Mouse (Mus musculus) brain, embryonic 18.5 days (tissue): ENCODE data around the gene Trnau1ap.
"Not testable (repeated sequence)": the region's sequence is repeated elsewhere in the genome, so short reads cannot be mapped to it uniquely, and the experiment has no call there.

Experiments used
- DNase-seq: peaks from one replicate; pipeline ENCODE4 v3.0.0-alpha.2; 2012; ENCODE audit warnings: low read depth, low spot score

Trnau1ap gene

DNA sequence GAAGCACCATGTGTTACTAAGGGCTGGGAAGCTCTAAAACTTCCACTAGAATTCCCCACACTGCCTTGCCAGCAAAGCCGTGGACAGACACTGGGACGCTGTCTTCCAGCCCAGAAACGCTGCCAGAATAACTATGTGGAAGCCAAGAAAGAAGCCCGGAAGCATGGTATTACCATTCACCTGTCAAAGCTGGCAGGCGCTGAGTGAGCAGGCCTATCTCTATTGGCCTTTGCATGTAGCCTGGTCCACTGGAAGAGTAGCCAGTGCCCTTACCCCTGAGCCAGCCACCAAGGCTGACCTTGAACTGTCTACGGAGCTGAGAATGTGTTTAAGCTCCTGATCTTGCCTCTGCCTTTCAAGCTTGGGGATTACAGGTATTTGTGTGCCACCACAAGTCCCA lies 27.9 kb downstream of the Trnau1ap start:
- DNase-seq = no peak

DNA sequence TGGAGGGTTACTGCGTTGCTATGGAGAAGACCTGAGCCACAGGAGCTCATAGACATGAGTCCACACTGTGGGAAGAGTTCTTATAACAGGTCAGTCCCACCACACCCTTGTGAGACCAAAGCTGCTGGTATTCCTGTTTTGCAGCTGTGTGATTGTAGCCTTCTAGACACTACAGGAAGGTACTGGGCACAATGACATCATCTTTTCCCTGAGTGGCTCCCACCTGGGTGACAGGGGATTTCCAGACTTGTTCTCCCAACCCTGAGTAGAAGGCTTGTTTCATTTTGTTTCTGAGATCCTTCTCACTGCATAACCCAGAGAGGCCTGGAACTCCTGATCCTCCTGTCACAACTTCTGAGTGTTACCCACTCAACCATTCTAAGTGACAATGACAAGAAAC lies 29.5 kb downstream of the Trnau1ap start:
- DNase-seq = no peak

DNA sequence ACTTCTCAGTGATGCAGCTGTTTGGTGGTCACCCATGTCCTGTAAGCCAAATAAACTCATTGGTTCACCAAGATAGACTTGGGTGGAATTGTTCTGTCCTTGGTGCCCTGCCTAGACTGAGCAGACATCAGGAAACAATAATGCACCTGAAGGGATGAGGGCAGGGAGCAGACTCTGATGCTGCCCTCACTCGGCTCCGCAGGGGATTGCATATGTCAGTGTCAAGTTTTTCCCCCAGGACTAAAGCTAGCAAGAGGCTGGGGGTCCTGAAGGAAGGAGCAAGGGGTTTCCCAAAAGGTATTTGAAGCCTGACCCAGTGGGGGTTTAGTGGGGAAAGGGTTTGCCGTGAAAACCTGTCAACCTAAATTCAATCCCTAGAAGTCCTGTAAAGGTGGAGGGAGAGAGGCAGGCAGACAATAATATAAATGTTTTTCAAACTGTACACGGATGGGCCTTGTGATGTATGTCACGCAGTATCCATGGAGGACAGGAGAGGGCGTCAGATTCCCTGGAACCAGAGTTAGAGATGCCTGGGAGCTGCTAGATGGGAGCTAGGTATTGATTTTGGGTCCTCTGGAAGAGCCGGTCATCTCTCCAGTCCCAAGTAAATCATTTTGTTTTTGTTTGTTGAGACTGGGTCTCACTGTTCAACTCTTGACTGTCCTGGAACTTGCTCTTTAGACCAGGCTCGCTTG lies 33.5 kb downstream of the Trnau1ap start:
- no peak for DNase-seq

DNA sequence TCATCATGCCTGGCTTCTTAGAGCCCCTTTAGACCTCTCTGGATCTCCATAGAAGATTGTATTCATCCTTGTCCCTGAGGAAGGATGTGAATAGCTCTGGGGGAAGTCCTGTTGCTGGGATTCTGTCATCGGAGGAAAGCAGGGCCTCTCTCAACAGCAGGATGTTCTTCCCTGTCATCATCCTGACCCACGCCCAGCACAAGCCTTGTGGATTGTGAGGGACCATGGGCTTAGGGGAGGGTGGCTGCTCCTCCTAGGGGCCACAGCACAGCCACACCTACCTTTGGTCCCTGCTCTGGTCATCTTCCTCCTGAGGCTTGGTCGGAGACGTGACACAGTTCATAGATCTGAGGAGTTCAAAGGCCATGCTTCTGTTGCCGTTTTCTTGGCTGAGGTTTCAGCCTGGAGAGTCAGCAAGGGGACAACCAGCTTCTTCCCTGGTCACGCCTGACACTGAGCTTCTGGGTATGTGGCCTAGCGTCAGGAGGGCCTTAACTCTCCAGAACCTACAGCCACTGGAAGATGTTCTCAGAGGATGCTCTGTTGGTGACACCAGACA lies 35.6 kb downstream of the Trnau1ap start:
- DNase-seq = no peak

GRCm38 (mm10) chr4:132292988-132293387 lies 36.4 kb downstream of the Trnau1ap start:
- DNase-seq = no peak

DNA sequence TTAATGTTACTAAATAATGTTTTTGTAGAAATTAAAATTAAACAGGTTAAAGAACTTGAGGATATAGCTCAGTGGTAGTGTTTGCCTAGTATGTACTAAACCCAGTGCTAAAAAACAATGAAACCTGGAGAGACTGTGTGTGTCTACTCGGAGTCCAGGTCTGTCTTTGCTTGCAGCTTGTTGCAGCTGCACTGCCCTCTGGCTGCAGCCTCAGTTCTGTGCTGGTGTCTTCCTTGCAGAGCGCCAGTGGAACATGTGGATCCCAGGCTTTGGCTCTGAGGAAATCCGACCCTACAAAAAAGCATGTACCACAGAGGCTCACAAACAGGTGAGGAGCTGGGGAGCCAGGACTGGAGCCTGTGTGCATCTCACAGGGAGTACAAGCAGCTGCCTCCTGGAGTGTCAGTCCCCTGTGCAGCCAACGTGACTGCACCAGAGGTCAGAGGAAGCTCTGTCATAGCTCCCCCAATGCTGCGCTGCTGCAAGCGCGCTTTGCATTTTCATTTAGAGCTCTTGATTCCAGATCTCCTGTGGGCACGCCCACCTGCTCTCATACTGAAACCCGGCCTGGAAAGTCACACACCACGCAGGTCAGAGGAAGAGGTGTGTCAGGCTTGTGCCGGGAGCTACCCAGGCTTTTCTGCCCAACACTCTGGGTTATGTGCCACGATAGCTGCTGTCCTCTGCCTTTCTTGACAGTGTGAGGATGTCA lies 37.6 kb downstream of the Trnau1ap start:
- DNase-seq = no peak

DNA sequence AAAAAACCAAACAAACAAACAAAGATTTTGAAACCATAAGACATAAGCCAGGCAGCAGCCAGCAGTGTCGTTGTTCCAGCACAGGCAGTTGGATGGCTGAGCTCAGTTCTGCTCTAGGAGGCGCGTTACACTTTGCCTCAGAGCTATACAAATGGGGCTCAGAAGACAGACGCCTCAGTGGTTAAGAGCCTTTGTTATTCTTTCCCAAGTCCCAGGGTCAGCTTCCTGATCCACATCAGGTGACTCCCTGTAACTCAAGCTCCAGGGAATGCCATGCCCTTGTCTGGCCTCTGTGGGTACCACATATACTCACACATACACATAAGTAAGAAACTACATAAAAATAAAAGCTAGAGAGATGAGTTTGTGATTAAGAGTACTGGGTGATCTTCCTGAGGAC lies 38.3 kb downstream of the Trnau1ap start:
- no peak for DNase-seq

DNA sequence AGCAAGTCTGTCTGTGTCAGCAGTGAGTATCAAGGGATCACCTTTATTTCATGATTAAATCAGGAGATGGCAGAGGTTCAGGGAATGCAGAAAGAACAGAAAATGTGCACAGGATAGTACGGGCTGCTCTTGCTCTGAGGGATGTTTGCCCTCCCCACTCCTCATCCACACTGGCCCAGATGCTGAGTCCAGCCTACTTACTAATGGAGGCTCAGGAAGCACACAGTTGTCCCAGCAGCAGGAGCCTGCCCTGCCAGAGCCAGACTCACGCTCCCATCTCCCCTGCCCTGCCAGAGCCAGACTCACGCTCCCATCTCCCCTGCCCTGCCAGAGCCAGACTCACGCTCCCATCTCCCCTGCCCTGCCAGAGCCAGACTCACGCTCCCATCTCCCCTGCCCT lies 40.5 kb downstream of the Trnau1ap start:
- not testable (repeated sequence) for DNase-seq

- no peak for DNase-seq
These were observed 53.4 kb downstream of the Trnau1ap start for GRCm38 (mm10) chr4:132275949-132276348.

GRCm38 (mm10) chr4:132274156-132274862 lies 55.0 kb downstream of the Trnau1ap start, which contains the start of gene Taf12:
Gene Taf12 (plus strand): TSS chr4:132274375.
- DNase-seq = peak; percentile 87

GRCm38 (mm10) chr4:132273166-132273565 lies 56.2 kb downstream of the Trnau1ap start:
- DNase-seq = no peak

DNA sequence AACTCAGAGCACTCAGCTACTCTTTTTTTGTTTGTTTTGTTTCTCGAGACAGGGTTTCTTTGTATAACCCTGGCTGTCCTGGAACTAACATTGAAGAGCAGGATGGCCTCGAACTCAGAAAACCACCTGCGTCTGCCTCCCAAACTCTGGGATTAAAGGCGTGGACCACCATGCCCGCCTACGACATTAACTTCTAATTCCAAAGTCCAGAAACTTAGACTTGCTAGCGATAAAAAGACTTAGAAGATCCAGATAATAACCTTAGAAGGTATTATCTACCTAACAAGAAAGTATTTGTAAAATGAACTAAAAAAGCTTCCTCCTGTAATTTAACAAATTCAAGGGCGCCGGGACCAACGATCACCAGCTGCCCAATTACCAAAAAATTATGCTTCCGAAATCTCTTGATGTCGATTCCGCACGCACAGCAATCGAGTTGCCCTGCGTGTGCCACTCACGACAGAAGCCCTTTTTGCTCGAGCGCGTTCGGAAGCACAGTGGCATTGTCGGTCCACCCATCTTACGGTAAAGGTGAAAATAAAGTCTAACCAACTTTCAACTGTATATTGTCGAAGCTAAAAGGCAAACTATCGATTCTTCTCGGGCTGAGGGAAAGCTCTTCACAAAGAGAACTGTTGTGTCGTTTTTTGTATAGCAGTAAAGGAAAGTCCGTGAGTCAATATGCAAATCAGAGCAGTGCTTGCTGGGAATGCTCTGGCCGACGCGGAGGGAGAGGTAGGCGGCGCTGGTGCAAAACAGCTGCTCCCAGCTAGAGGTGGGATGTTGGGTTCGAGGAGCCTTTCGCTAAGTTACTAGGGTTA lies 59.4 kb downstream of the Trnau1ap start:
- peak; percentile 86 for DNase-seq

DNA sequence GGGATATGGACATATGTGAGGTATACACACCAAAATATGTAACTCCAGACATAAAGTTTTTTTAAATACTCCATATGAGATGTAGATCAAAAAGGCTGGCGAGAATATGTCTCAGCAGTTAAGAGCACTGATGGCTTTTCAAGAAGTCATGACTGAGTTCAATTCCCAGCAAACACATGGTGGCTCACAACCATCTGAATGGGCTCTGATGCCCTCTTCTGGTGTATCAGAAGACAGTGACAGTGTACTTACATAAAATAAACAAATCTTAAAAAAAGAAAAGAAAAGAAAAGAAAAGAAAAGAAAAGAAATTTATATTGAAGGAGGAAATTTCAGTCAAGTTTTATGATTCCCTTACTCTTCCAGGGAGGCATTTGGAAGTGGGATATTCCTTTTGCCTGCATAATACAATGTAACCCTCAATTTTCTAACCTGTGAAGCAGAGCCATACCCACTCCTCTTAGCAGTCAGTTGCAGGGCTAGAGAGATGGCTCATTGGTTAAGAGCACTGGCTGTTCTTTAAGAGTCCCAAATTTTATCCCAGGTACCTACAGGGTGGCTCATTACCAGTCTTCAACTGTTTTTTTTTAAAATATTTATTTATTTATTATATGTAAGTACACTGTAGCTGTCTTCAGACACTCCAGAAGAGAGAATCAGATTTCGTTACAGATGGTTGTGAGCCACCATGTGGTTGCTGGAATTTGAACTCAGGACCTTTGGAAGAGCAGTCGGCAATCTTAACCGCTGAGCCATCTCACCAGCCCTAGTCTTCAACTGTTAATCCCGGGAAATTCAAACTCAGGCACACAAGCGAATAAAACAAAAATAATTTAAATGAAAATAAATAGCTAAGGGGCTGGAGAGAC lies 60.2 kb downstream of the Trnau1ap start:
- DNase-seq = no peak

DNA sequence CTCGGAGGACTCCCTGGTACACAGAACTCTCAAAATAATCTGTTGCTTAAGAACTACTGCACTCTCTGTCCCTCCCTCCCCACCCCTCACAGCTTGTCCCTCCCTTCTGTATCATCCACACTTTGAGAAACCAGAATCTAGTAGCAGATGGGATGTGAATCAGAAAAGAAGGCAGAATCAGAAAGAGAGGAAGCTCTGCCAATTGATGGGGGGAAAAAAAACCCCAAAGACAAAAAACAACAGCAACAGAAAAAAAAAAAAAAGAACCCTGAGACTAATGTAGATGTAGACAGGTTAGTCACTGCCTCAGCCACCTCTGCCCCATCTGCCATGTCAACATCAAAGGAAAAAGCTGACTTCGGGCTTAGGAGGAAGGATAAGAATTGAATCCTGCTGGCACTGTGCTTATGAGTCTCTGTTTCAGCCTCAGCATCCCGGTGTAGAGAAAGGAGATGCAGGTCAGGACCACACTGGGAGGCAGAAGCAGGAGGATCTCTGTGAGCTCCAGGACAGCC lies 62.4 kb downstream of the Trnau1ap start:
- no peak for DNase-seq

GRCm38 (mm10) chr4:132263313-132263712 lies 66.0 kb downstream of the Trnau1ap start:
- DNase-seq = no peak

- no peak for DNase-seq
These were observed 67.1 kb downstream of the Trnau1ap start for GRCm38 (mm10) chr4:132262358-132262616.
